Mouse (Mus musculus): ENCODE data around the gene Nxf1. TPM values are rescaled to one million over a fixed set of nuclear protein-coding genes. Genes with fewer than 3 reads are reported as not detected.

Gene Nxf1
- polyA plus RNA-seq, 1 experiment from 2014 or later: 253 TPM

GRCm38 (mm10) chr19:8755652-8756051 is 1.2 kb upstream of the Nxf1 start:
- DNase-seq (ENCODE audit: low spot score): no peak
- peaks cover 58% of the 10 kb centered on the region for H3K36me3 ChIP-seq

GRCm38 (mm10) chr19:8757471-8757998 is 662 bp downstream of the Nxf1 start:
- no peaks in the 10 kb centered on the region for H3K9me3 ChIP-seq (replicated peaks)
- H3K27ac ChIP-seq (replicated peaks): peak overlapping the region; percentile 95
- peaks cover 28% of the 10 kb centered on the region for H3K4me1 ChIP-seq
- no peak for DNase-seq (ENCODE audit: low spot score)
- peak overlapping the region; percentile 89 for H3K4me3 ChIP-seq
- peaks cover 58% of the 10 kb centered on the region for H3K36me3 ChIP-seq
- 12% methylated on average over 14 of the region's 14 CpGs for WGBS
- no peaks in the 10 kb centered on the region for H3K27me3 ChIP-seq (ENCODE audit: low read depth, poor library complexity, severe bottlenecking)

More at GRCm38 (mm10) chr19:8755652-8756051, 1.2 kb upstream of the Nxf1 start:
- no peaks in the 10 kb centered on the region for H3K9me3 ChIP-seq (replicated peaks)
- no peaks in the 10 kb centered on the region for H3K27me3 ChIP-seq (ENCODE audit: low read depth, poor library complexity, severe bottlenecking)
- H3K27ac ChIP-seq (replicated peaks): no peak overlapping the region
- H3K4me3 ChIP-seq: peak overlapping the region; percentile 89; the same call in 1 of the 2 replicates
- peaks cover 28% of the 10 kb centered on the region for H3K4me1 ChIP-seq
- 90% methylated on average over 3 of the region's 3 CpGs for WGBS

GRCm38 (mm10) chr19:8758899-8759298 is 2.0 kb downstream of the Nxf1 start:
- H3K4me3 ChIP-seq: peak overlapping the region; percentile 89

GRCm38 (mm10) chr19:8760757-8761156 is 3.9 kb downstream of the Nxf1 start:
- Histone ChIP-seq H3K4me1 (peaks cover 24% of the 10 kb centered on the region), H3K4me3 (no peak overlapping the region), H3K9me3 (replicated peaks) (peaks cover 11% of the 10 kb centered on the region; the same call in 1 of the 2 replicates), H3K27ac (replicated peaks) (no peak overlapping the region), H3K36me3 (peaks cover 59% of the 10 kb centered on the region), H3K27me3 (ENCODE audit: low read depth, poor library complexity, severe bottlenecking) (no peaks in the 10 kb centered on the region)
- WGBS: 90% methylated on average over 2 of the region's 2 CpGs
- DNase-seq (ENCODE audit: low spot score): no peak

More at GRCm38 (mm10) chr19:8758899-8759298, 2.0 kb downstream of the Nxf1 start:
- no peak overlapping the region for H3K27ac ChIP-seq (replicated peaks)
- 93% methylated on average over 2 of the region's 2 CpGs for WGBS
- peaks cover 58% of the 10 kb centered on the region for H3K36me3 ChIP-seq
- no peaks in the 10 kb centered on the region for H3K9me3 ChIP-seq (replicated peaks)
- H3K4me1 ChIP-seq: peaks cover 28% of the 10 kb centered on the region
- no peaks in the 10 kb centered on the region for H3K27me3 ChIP-seq (ENCODE audit: low read depth, poor library complexity, severe bottlenecking)
- DNase-seq (ENCODE audit: low spot score): no peak

DNA sequence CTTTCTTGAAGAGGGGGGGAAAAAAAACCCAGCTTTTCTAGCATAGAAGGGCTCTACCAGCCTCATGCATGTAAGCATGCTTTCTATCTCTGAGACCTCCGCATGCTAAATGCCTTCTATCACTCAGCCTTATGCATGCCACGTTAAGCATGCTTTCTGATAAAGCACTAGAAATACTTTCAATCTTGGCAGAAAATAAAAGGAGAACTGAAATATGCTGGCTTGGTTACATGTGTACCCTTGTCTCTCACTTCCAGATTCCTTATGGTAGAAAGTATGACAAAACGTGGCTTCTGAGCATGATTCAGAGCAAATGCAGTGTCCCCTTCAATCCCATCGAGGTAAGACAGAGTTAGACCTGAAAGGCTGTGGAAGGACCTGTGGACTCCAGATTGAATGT is 6.4 kb downstream of the Nxf1 start:
- Histone ChIP-seq H3K4me3 (no peak overlapping the region), H3K36me3 (peaks cover 83% of the 10 kb centered on the region), H3K27ac (replicated peaks) (no peak overlapping the region)

DNA sequence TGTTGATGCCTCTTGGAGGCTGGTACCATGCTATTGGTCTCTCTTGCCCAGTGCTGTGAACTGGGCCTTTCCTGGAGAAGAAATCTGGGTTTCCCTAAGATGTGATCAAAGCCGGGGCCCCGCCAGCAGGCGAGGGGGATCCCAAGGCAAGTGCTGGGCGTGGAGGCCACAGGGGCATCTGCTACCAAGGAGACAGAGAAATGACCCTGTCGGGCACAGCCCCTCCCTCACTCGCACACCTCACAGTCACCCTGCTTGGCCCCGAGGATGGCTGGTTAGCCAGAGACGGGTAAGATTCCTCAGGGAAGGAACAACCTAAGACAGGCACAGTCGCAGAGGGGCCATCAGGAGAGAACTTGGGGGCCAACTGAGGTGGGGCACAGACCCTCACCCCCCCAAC is 8.7 kb downstream of the Nxf1 start:
- no peak overlapping the region for H3K27ac ChIP-seq (replicated peaks)
- peaks cover 99% of the 10 kb centered on the region for H3K36me3 ChIP-seq
- H3K27me3 ChIP-seq (ENCODE audit: low read depth, poor library complexity, severe bottlenecking): no peaks in the 10 kb centered on the region
- 96% methylated on average over 9 of the region's 9 CpGs for WGBS
- peaks cover 4% of the 10 kb centered on the region for H3K4me1 ChIP-seq
- no peak overlapping the region for H3K4me3 ChIP-seq
- DNase-seq (ENCODE audit: low spot score): no peak
- peaks cover 12% of the 10 kb centered on the region; the same call in 1 of the 2 replicates for H3K9me3 ChIP-seq (replicated peaks)

More for the DNA sequence above, 6.4 kb downstream of the Nxf1 start:
- H3K9me3 ChIP-seq (replicated peaks): peaks cover 12% of the 10 kb centered on the region; the same call in 1 of the 2 replicates
- 94% methylated on average over 4 of the region's 4 CpGs for WGBS
- peaks cover 8% of the 10 kb centered on the region for H3K4me1 ChIP-seq
- no peak for DNase-seq (ENCODE audit: low spot score)
- H3K27me3 ChIP-seq (ENCODE audit: low read depth, poor library complexity, severe bottlenecking): no peaks in the 10 kb centered on the region

- peak; percentile 83 for DNase-seq (ENCODE audit: low spot score)
- Histone ChIP-seq H3K4me1 (peaks cover 42% of the 10 kb centered on the region), H3K27ac (replicated peaks) (peak within 1 kb of the TSS; percentile 98), H3K27me3 (ENCODE audit: low read depth, poor library complexity, severe bottlenecking) (no peaks in the 10 kb centered on the region), H3K9me3 (replicated peaks) (peaks cover 1% of the 10 kb centered on the region; the same call in 1 of the 2 replicates), H3K4me3 (peak within 1 kb of the TSS; percentile 89), H3K36me3 (peaks cover 76% of the 10 kb centered on the region)
- 18% methylated on average over 29 of the region's 29 CpGs for WGBS
These were observed 13.8 kb downstream of the Nxf1 start, which contains the start of gene Tmem223 for GRCm38 (mm10) chr19:8770567-8771270. Tmem223 (plus strand) TSS chr19:8770996.

GRCm38 (mm10) chr19:8772996-8773395 is 16.1 kb downstream of the Nxf1 start:
- 88% methylated on average over 5 of the region's 5 CpGs for WGBS
- Histone ChIP-seq H3K9me3 (replicated peaks) (no peaks in the 10 kb centered on the region), H3K4me3 (peak overlapping the region; percentile 89), H3K27ac (replicated peaks) (peak overlapping the region; percentile 98; the same call in 1 of the 2 replicates), H3K27me3 (ENCODE audit: low read depth, poor library complexity, severe bottlenecking) (no peaks in the 10 kb centered on the region), H3K4me1 (peaks cover 49% of the 10 kb centered on the region), H3K36me3 (peaks cover 56% of the 10 kb centered on the region)
- no peak for DNase-seq (ENCODE audit: low spot score)

DNA sequence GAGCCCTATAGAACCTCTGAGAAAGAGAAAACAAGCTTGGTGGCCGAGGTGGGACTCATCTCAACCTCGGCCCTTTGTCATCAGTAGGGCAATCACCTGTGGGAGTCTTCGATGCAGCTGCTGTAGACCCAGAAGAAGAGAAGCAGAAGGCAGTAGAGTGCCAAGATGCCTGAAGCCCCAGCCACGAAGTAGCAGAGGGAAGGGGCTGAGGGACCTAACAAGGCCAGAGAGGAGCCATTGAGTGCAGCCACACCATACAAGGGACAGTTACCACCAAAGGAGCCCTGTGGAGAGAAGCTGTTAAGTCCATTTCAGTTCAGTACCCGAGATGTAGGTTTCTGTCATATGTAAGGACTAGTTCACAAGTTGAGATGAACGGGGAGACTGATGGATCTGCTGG is 16.5 kb downstream of the Nxf1 start:
- Histone ChIP-seq H3K4me1 (peaks cover 49% of the 10 kb centered on the region), H3K36me3 (peaks cover 56% of the 10 kb centered on the region), H3K9me3 (replicated peaks) (no peaks in the 10 kb centered on the region), H3K4me3 (peak overlapping the region; percentile 89), H3K27me3 (ENCODE audit: low read depth, poor library complexity, severe bottlenecking) (no peaks in the 10 kb centered on the region), H3K27ac (replicated peaks) (peak overlapping the region; percentile 98)
- 66% methylated on average over 6 of the region's 6 CpGs for WGBS
- DNase-seq (ENCODE audit: low spot score): peak; percentile 14

GRCm38 (mm10) chr19:8774086-8774835 is 17.4 kb downstream of the Nxf1 start, which contains the start of gene Tmem179b:
Tmem179b (minus strand) TSS chr19:8774467.
- Histone ChIP-seq H3K4me3 (peak within 1 kb of the TSS; percentile 89), H3K27me3 (ENCODE audit: low read depth, poor library complexity, severe bottlenecking) (no peaks in the 10 kb centered on the region), H3K4me1 (peaks cover 49% of the 10 kb centered on the region), H3K27ac (replicated peaks) (peak within 1 kb of the TSS; percentile 98), H3K9me3 (replicated peaks) (no peaks in the 10 kb centered on the region), H3K36me3 (peaks cover 56% of the 10 kb centered on the region)
- under 1% methylated on average over 68 of the region's 68 CpGs for WGBS
- peak; percentile 97 for DNase-seq (ENCODE audit: low spot score)

DNA sequence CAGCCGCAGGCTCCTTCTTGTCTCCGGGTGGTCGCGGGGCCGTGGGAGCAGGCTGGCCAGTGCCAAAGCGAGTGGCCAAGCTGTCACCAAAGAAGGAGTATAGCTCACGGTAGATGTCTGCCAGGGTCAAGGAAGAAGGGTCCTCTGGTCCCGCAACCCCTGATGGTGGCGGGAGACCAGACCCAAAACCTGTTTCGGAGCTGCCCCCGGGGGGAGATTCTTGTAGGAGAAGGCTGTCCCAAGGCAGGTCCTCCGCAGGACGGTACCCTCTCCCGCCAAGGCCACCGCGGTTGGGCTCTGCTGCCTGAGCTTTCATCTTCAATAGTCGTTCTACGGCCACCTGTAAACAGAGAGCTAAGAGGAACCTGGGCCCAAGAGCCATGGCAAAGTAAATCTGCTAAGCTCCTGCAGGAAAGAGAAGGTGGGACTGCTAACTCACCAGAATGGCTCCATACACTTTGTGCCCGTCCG is 18.1 kb downstream of the Nxf1 start:
- peaks cover 49% of the 10 kb centered on the region for H3K4me1 ChIP-seq
- no peak for DNase-seq (ENCODE audit: low spot score)
- H3K4me3 ChIP-seq: peak overlapping the region; percentile 89
- no peaks in the 10 kb centered on the region for H3K27me3 ChIP-seq (ENCODE audit: low read depth, poor library complexity, severe bottlenecking)
- H3K9me3 ChIP-seq (replicated peaks): no peaks in the 10 kb centered on the region
- 7% methylated on average over 20 of the region's 20 CpGs for WGBS
- peak overlapping the region; percentile 98 for H3K27ac ChIP-seq (replicated peaks)
- H3K36me3 ChIP-seq: peaks cover 55% of the 10 kb centered on the region

- Histone ChIP-seq H3K9me3 (replicated peaks) (no peaks in the 10 kb centered on the region), H3K4me3 (peak within 1 kb of the TSS; percentile 73), H3K4me1 (peaks cover 27% of the 10 kb centered on the region), H3K36me3 (peaks cover 39% of the 10 kb centered on the region), H3K27me3 (ENCODE audit: low read depth, poor library complexity, severe bottlenecking) (no peaks in the 10 kb centered on the region), H3K27ac (replicated peaks) (peak within 1 kb of the TSS; percentile 89)
- WGBS: 1% methylated on average over 32 of the region's 32 CpGs
- peak; percentile 91 for DNase-seq (ENCODE audit: low spot score)
These were observed 29.3 kb downstream of the Nxf1 start, which contains the start of gene Taf6l for GRCm38 (mm10) chr19:8786008-8786781. Taf6l (minus strand) TSS chr19:8786417.
